Mouse (Mus musculus) midbrain, embryonic 12.5 days (tissue): ENCODE data around the gene Cct6b. TPM values are rescaled to one million over a fixed set of nuclear protein-coding genes. Genes with fewer than 3 reads are reported as not detected.
"Not testable (repeated sequence)": the region's sequence is repeated elsewhere in the genome, so short reads cannot be mapped to it uniquely, and the experiment has no call there.

ENCODE experiments used
- ATAC-seq: fragments of 200-750 bp; cut with Nextera tagmentation; 2 replicates; pipeline ENCODE4 v1.8.0; 2017; ENCODE audit warnings: low read depth, moderate TSS enrichment, moderate library complexity; ENCODE audit not compliant: low FRiP score
- H3K27ac ChIP-seq: fragments of 300-500 bp; sonication (generic); replicated peaks from 2 replicates; pipeline ENCODE4 v1.5.1; 2016; ENCODE audit warnings: mild to moderate bottlenecking
- H3K27me3 ChIP-seq: fragments of 300-500 bp; sonication (generic); 2 replicates; pipeline ENCODE4 v1.6.1; 2016; ENCODE audit warnings: mild to moderate bottlenecking
- H3K36me3 ChIP-seq: fragments of 300-500 bp; sonication (generic); 2 replicates; pipeline ENCODE4 v1.6.1; 2016
- H3K4me1 ChIP-seq: fragments of 300-500 bp; sonication (generic); 2 replicates; pipeline ENCODE4 v1.6.1; 2016
- H3K4me2 ChIP-seq: fragments of 300-500 bp; sonication (generic); replicated peaks from 2 replicates; pipeline ENCODE4 v1.6.1; 2016; ENCODE audit warnings: mild to moderate bottlenecking, moderate library complexity
- H3K4me3 ChIP-seq: fragments of 300-500 bp; sonication (generic); 2 replicates; pipeline ENCODE4 v1.5.1; 2016; ENCODE audit warnings: mild to moderate bottlenecking
- H3K9ac ChIP-seq: fragments of 300-500 bp; sonication (generic); replicated peaks from 2 replicates; pipeline ENCODE4 v1.6.1; 2016; ENCODE audit warnings: mild to moderate bottlenecking, moderate library complexity
- H3K9me3 ChIP-seq: fragments of 300-500 bp; sonication (generic); 2 replicates; pipeline ENCODE4 v1.6.1; 2016; ENCODE audit warnings: mild to moderate bottlenecking
- WGBS: fragments of 180-500 bp; shearing (Covaris S2); methylation state at CpG from one replicate; pipeline ENCODE4 v1.1.7; 2016; 5-methylcytosine and 5-hydroxymethylcytosine counted together
- polyA plus RNA-seq: library from polyadenylated mRNA; unstranded; fragments of >200 nt; fragmentation: Nextera tagmentation; extraction: Ambion mirVana; gene quantifications from 2 replicates; pipeline ENCODE4 v1.2.1, GENCODE M21; 2016

Cct6b gene
- polyA plus RNA-seq, 1 experiment from 2014 or later = 0.42 TPM

DNA sequence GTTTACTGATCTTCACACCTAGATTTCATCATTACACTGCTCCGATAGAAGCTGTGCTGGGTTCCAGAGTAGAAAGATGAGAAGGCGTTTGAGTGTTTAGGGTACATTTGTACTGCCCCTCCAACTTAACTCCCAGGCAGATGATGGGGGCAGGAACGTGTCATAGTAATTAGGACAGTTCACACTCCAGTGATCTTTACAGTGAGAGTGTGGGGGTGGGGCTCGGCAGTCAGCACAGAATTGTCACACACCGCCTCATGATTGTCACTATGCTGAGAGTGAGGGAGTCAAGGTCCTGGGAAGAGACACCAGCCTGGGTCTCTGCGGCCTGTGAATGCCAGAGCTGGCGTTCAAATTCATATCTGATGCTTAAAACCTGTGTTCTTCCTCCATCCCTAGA, 68.2 kb downstream of the Cct6b start:
- H3K4me1 ChIP-seq = 0 out of 2 replicates have a peak, but pooled peaks cover 5% of the 10 kb centered on the region
- WGBS = 70% methylated on average over 7 of the region's 7 CpGs
- no peaks in the 10 kb centered on the region for H3K36me3 ChIP-seq
- H3K4me3 ChIP-seq = no peak overlapping the region
- no peaks in the 10 kb centered on the region for H3K9me3 ChIP-seq
- no peaks in the 10 kb centered on the region for H3K27me3 ChIP-seq
- no peak overlapping the region for H3K9ac ChIP-seq
- ATAC-seq = no peak
- H3K27ac ChIP-seq = no peak overlapping the region
- no peak overlapping the region for H3K4me2 ChIP-seq

DNA sequence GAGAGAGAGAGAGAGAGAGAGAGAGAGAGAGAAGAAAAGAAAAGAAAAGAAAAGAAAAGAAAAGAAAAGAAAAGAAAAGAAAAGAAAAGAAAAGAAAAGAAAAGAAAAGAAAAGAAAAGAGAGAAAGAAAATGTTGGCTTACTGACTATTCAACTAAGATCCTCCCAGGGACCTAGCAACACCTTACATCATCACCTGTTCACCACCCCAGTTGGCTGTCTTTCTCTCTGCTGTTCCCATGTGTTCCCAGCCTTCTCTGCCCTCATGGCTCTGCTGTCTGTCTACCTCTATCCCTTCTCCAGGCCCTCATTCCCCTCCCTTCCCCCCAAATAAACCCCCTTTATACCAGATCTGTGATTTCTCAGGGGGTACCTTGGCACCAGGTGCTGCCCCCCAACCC, 69.2 kb downstream of the Cct6b start:
- H3K36me3 ChIP-seq, ATAC-seq, H3K4me2 ChIP-seq, H3K27ac ChIP-seq, H3K4me3 ChIP-seq, H3K9ac ChIP-seq, H3K27me3 ChIP-seq, H3K4me1 ChIP-seq, H3K9me3 ChIP-seq: not testable (repeated sequence)

DNA sequence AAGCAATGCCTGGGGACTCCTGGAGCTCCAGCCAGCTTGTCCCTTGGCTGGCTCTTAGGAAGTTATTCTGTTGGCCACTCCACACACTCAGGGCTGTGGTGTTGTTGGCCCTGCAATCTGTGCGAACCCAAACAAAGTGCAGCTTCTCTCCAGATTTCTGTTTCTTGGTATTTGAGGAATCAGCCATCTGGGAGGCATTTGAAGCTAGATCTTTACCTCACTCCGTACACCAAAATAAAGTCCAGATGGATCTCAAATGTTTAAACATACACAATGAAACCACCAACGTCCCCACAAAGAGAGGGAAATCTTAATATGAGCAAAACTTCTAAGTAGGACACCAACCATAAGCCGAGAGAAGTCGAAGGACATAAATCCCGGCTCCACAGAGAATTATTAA, 71.5 kb downstream of the Cct6b start:
- H3K9me3 ChIP-seq = no peaks in the 10 kb centered on the region
- no peak overlapping the region for H3K9ac ChIP-seq
- no peaks in the 10 kb centered on the region for H3K27me3 ChIP-seq
- WGBS = 79% methylated on average over 6 of the region's 6 CpGs
- 0 out of 2 replicates have a peak, but pooled peaks cover 5% of the 10 kb centered on the region for H3K4me1 ChIP-seq
- no peak overlapping the region for H3K4me3 ChIP-seq
- no peak overlapping the region for H3K27ac ChIP-seq
- ATAC-seq = no peak
- no peak overlapping the region for H3K4me2 ChIP-seq
- H3K36me3 ChIP-seq = no peaks in the 10 kb centered on the region

DNA sequence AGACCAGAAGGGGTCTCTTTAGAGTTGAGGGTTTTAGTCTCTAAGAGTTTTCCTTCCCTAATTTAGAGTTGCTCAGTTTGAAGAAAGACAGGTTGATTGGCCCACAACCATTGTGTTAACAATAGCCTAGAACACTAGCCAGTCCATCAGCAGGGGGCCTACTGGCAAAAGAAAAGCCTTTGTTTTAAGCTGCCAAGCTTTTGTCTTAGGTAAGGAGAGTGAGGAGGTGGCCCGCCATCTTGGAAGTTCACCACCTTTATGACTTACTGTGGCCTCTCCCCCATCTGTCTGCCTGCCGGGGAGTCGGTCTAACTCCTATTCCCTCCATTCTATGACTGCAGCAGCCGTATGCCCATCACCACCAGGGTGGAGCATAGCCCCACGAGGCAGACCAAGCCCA, 73.6 kb downstream of the Cct6b start:
- WGBS = 56% methylated on average over 5 of the region's 5 CpGs
- Histone ChIP-seq H3K36me3 (no peaks in the 10 kb centered on the region), H3K9me3 (no peaks in the 10 kb centered on the region), H3K27ac (no peak overlapping the region), H3K9ac (no peak overlapping the region), H3K4me3 (no peak overlapping the region), H3K4me1 (no peaks in the 10 kb centered on the region), H3K4me2 (no peak overlapping the region), H3K27me3 (no peaks in the 10 kb centered on the region)
- ATAC-seq = no peak

DNA sequence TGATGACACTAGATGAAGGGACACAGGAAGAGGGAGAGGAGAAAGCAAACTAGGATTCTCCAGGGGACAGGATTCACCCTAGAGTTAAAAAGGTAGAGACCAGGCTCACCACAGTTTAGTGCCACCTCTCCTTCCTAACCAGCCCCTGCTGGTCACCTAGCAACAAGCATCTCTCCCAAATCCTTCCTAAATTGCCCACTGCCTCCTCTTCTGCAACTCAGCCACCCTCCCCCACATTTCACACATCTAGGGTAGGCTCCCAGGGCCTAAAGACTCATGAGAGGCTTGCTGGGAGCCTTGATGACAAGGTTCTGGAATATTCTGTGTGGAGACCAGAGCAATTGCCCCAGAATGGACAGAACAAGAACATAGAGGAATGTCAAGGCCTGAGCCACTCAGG, 76.5 kb downstream of the Cct6b start:
- no peaks in the 10 kb centered on the region for H3K36me3 ChIP-seq
- ATAC-seq = no peak
- no peak overlapping the region for H3K9ac ChIP-seq

DNA sequence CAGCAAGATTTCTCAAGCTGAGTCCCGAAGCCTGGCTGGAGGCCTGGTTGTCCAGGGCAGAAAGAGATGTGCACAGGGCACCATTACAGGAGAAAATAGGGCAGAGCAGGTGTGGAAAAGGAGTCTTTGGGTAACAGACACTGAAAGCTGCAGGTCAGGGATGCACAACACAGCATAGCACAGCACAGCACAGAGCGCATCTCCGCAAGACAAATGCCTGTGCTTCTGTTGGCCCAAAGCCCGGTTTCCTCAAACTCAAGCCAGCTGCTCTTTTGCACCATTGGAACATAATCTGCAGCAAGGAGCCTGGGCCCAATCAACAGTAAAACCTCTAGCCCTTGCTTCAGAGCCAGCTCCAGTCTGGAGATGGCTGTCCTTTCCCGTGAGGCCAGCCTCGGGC, 79.4 kb downstream of the Cct6b start:
- Histone ChIP-seq H3K4me2 (no peak overlapping the region), H3K36me3 (no peaks in the 10 kb centered on the region), H3K4me1 (no peaks in the 10 kb centered on the region), H3K4me3 (no peak overlapping the region), H3K27ac (no peak overlapping the region), H3K9me3 (no peaks in the 10 kb centered on the region), H3K9ac (no peak overlapping the region), H3K27me3 (peaks cover 20% of the 10 kb centered on the region)
- 82% methylated on average over 6 of the region's 6 CpGs for WGBS
- no peak for ATAC-seq

More for the DNA sequence above, 76.5 kb downstream of the Cct6b start:
- Histone ChIP-seq H3K4me1 (no peaks in the 10 kb centered on the region), H3K9me3 (no peaks in the 10 kb centered on the region), H3K27ac (no peak overlapping the region), H3K27me3 (peaks cover 20% of the 10 kb centered on the region), H3K4me2 (no peak overlapping the region), H3K4me3 (no peak overlapping the region)

DNA sequence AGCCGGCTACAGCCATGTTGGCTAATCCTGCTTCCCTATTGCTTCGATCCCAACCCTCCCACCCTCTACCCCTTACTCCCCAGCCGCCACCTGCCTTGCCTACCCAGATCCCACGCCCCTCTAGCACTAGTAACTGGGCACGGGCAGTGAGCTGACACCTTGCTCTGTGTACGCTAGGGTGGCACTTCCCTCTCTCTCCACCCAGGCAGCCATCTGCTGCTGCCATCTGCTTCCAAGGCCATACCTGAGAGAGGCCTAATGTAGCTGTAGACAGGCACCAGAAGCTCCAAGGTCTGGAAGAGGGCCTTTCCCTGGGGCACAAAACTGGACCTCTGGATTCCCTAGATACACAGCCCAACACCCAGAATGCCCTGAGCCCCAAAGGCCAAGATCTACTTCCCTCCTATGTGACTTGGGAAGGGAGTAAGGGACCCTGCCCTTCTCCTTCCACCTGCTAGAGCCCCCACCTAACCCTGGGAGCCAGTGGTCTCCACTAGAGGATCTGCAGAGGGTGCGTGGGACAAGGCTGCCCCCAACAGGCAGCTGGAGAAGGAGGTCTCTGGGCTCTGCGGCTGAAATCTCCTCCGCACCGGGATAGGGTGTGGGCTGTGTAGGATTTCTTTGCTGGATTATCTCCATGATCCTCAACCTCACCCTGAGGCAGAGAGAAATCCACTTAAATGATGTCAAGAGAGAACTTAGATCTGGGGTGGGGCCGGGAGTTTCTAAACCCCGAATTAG, 80.2 kb downstream of the Cct6b start:
- 56% methylated on average over 12 of the region's 12 CpGs for WGBS
- H3K9ac ChIP-seq = no peak overlapping the region
- no peaks in the 10 kb centered on the region for H3K36me3 ChIP-seq
- no peak overlapping the region for H3K27ac ChIP-seq
- no peak overlapping the region for H3K4me2 ChIP-seq
- H3K27me3 ChIP-seq = peaks cover 20% of the 10 kb centered on the region
- no peaks in the 10 kb centered on the region for H3K9me3 ChIP-seq
- no peak overlapping the region for H3K4me3 ChIP-seq
- no peak for ATAC-seq
- H3K4me1 ChIP-seq = no peaks in the 10 kb centered on the region

DNA sequence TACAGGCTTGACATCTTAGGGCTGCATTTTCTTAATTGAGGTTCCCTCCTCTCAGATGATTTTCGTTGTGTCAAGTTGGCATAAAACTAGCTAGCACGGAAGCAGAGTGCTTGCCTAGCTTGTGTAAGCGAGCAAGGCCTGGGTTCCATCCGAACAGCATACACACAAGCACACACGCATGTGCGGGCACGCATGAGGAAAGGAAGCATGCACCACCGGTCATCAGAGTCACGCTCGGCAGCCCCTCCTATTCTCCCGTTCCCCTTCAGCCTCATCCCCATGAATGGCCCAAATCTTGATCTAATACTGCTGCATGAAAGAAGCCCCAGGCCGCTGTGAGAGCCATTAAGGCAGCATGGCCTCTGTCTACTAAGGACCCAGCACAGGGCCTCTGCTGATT, 85.6 kb downstream of the Cct6b start:
- H3K27me3 ChIP-seq = peaks cover 6% of the 10 kb centered on the region; the same call in 1 of the 2 replicates
- no peak overlapping the region for H3K4me3 ChIP-seq
- no peak overlapping the region for H3K9ac ChIP-seq
- H3K36me3 ChIP-seq = no peaks in the 10 kb centered on the region
- WGBS = 72% methylated on average over 12 of the region's 12 CpGs
- ATAC-seq = no peak
- H3K27ac ChIP-seq = no peak overlapping the region
- H3K4me1 ChIP-seq = peaks cover 3% of the 10 kb centered on the region; the same call in 1 of the 2 replicates
- no peak overlapping the region for H3K4me2 ChIP-seq
- H3K9me3 ChIP-seq = no peaks in the 10 kb centered on the region

Other genes with a start within 250 kb of the Cct6b start
- gene Zfp830, start within 50 bp of the Cct6b start, polyA plus RNA-seq = 34.8 and 36.0 TPM in 2 replicates
- 46.1 and 52.8 TPM in 2 replicates for gene Lig3, start 16.8 kb upstream of the Cct6b start, polyA plus RNA-seq
- 7.9 and 8.9 TPM in 2 replicates for gene Rffl, start 106.9 kb upstream of the Cct6b start, polyA plus RNA-seq
- 12.8 and 14.1 TPM in 2 replicates for gene Rad51d, start 126.3 kb upstream of the Cct6b start, polyA plus RNA-seq
- gene Fndc8, start 127.8 kb upstream of the Cct6b start, polyA plus RNA-seq = 0.27 and 0.64 TPM in 2 replicates
- gene Nle1, start 144.1 kb upstream of the Cct6b start, polyA plus RNA-seq = 33.8 and 33.9 TPM in 2 replicates
- 0.89 and 0.93 TPM in 2 replicates for gene Unc45b, start 146.2 kb upstream of the Cct6b start, polyA plus RNA-seq
- 0.80 and 0.83 TPM in 2 replicates for gene Slfn5, start 187.0 kb upstream of the Cct6b start, polyA plus RNA-seq
- gene Slfn9, start 227.5 kb upstream of the Cct6b start, polyA plus RNA-seq = 9.3 and 10.6 TPM in 2 replicates